Mouse (Mus musculus) left cerebral cortex, postnatal 36 days (tissue): ENCODE measurements around the gene Rpl34. TPM values are rescaled to one million over a fixed set of nuclear protein-coding genes. Genes with fewer than 3 reads are reported as not detected.

Source experiments
- DNase-seq, 2 experiments: peaks; one replicate each; pipeline ENCODE4 v3.0.0; 2021 to 2022; ENCODE audit warnings: low spot score in 2 of 2, mixed read lengths in 1 of 2
- intact Hi-C: fragments of 180-260 bp; cut with DNase I; formaldehyde crosslinking; loops from one replicate; pipeline ENCODE4 v1.15.1; 2025
- total RNA-seq, 2 experiments: library from RNA; stranded (reverse); gene quantifications; 2 replicates each; pipeline ENCODE4 v1.2.3; 2021

The Rpl34 gene
- 100 to 1,000 TPM; 305 to 329 TPM for total RNA-seq

DNA sequence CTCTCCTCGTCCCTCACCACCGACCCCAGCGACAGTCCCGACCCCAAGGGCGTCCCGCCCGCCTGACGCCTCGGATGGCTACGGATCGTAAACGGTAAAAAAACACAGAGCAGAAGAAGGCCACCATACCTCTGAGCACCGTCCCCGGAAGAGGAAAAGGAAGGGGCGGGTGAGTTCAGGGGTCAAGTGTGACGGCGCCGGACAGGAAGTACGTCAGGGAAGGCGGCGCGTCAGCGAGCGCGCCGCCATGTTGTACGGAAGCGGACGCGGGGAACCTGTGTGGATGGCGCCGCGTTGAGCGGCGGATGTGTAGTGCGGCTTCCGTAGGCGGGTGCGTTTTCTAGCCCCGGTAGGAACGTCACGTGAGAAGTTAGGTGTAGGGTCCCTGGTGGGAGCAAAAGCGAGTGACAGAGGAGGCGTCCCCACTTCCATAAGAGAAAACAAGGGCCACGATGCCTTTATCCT, at the start of gene Rpl34:
Gene Rpl34 (minus strand): TSS at position 210 of the 465 bp plus-strand sequence.
- intact Hi-C loops = no loop called here
- DNase-seq = peak; percentile 94

DNA sequence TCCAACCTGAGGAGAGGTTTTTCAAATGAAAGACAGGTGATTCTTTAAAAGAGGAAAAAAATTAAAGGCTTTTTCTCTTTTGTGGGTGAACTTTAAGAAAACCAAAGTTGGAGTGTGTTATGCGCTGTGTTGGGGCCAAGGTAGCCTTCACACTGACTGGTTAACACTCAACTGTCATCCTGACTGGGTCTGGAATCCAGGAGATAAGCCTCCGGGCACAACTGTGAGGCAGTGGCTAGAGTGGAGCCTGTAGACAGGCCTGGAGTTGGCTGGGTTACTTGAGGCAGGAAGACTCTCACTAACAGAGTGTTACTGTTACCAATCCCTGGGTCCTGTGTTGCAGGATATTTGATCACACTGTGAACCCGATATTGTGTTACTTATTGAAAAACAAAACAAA, 38.0 kb upstream of the Rpl34 start:
- intact Hi-C loops = loop anchor here (10.0 kb wide), 1 partner anchor 467 kb away; no protein-coding TSS in a partner anchor
- no peak for DNase-seq

DNA sequence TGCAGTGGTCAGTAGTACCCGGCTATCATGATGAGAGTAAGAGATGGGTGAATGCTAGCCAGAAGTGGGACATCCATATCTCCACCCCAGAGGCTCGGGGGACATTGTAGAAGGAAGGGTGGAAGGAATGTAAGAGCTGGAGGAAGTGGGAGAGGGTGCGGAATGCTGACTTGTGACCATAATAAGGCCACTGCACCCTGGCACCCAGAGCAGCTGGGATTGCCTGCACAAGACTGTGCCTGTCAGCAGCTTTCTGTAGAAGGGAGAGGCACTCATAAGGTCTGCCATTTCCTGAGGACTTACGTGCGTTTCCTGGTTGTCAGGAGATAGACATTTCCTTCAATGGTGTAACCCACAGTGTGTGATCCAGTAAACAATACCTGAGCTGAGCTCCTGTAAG, 33.9 kb upstream of the Rpl34 start:
- intact Hi-C loops = loop anchor here (10.0 kb wide), 1 partner anchor 471 kb away; no protein-coding TSS in a partner anchor
- DNase-seq = no peak

DNA sequence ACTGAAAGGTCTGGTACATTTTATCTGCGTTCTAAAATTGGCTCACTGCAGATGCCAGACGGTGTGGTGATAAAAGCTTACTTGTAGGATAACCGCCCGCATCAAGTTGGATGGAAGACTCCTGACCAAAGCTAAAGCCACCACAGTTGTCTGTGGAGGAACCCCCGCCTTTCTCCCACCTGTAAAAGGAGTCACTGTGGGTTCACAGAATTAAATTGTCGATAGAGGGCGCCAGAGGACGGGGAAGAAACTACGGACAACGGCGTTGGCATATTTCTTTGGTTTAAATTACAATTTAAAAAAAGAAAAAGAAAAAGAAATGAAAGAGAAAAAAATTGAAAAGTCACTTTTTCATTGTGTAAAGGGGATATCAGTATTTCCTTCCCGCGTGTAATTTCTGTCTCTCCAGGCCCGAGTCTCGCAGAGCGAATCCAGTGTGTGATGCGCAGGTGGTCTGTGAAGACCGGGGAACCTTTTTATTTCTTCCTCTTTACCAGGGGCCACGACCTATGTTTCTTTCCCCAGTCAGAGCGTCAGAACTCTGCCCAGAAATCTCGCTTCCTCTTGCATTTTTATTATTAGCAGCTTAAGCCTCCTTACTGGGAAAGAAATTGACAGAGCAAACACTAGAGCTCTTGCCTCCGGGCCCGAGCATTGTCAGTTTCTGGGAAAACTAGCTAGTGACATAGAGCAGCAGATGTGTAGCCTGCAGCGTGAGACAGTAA, 30.7 kb upstream of the Rpl34 start:
- intact Hi-C loops = loop anchor here (10.0 kb wide), 1 partner anchor 474 kb away; no protein-coding TSS in a partner anchor
- peak; percentile 22 to 46 for DNase-seq

DNA sequence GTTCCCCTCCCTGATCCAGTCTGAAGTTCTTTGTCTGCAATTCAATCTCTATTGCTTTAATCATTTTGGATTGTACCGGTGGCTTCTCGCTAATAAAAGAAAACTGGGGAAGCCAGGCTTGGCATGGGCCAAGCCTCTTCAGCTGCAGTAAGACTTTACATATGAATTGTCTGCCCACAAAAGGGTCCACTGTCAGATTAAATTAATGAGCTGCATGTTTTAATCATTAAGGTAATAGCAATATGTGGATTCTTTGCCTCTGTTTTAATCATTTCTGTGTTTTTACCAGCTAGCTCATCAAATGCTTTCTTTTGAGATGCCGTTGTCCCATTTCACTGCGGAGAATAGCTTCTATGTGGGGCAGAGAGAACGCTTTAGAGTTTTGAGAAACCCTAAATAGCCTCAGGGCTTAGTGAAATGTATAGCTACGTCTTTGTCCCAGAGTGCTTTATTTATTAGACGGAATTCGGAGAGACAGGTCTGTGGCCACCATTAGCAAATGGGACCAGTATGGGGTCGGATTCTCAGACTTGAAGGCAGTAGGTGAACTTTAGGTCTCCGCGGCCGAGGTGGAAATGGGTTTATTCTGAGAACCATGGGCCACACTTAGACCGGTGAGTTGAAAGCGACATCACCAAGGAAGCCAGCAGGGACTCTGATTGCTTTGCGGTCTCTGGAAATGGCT, 28.1 kb upstream of the Rpl34 start:
- DNase-seq = no peak

DNA sequence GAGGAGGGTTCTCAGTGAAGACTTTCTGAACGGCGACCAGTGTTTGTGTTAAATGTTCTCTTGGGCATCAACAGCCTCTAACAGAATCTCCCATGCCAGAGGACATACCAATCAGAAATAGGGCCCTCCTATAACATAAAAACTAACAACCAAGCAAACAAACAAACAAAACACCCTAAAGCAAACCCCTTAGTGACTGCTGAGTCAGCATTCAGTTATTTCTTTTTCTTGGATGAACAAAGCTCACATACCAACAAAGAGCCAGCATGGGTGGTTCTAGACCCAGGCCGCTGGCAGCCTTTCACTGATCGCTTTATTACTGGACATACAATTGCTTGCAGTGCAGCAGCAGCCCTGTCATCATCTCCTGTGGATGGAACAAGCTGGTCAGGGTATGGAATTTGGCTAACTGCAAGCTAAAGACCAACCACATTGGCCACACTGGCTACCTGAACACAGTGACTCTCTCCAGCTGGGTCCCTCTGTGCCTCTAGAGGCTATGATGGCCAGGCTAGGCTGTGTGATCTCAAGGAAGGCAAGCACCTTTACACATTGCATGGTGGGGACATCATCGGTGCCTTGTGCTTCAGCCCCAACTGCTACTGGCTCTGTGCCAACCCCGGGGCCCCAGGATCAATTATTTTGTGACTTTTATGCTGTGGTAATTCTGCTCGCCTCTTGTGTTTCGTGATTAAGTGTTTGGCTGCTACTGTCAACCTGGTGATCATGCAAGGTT, 27.1 kb upstream of the Rpl34 start:
- intact Hi-C loops = no loop called here
- no peak for DNase-seq

More for the DNA sequence above, 28.1 kb upstream of the Rpl34 start:
- intact Hi-C loops = no loop called here

DNA sequence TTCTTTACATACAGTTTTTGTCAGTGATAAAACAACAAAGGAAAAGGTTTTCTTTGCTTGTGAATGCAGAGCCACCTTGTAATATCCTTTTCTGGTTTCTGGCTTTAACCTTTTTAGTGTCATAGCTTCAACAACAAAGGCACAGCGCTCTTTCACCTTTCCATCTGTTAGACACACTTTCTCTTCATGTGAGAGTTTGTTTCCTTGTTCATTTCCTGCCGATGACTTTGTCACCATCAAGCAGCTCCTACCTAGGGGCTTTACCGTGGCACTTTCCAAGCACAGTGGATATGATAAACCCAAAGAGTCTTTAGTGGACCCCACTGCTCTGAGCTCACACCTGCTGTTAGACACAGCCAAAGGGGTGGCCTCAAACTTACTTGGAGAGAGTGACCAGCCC, 19.0 kb upstream of the Rpl34 start:
- no peak for DNase-seq
- intact Hi-C loops = no loop called here

DNA sequence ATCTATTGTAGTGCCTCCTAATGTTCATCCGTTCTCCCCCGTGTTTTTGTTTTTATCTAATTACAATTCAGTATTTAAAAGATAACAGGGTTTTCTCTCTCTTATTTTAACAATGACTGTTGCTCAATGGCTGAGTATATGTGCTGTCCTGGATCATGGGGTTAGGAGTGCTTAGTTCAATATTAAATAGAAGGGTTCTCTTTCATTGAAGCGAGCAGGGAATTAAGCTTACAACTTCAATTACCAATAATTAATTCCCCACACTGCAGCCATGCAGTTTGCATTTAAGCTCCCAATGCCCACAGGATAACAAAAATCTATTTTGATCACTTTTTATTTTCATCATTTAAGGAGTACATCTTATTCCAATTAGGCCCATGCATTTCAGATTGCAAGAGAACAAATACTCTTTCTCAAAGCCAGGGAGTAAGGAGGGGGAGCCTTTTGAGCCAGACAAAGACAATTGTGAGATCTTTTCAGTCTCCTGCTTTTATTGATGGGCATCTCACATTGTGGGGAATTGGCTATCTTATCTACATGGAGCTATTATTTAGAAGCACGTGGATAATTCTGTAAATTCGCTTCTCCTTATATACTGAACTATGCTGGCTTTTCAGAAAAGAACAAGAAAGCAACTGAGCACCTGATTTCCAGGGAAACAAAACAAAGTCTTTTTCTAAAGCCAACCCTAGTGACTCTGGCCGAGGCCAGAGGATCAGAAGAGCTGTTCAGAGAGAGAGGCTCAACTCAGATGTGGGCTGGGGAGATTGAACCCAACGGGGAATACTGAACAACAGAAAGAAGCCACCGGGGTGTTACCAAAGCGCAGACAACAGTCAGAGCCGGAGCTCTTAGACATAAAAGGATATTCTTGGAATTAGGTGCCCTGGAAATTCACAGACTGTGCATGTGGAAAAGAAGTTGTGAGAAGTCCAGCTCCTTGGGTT, 16.7 kb upstream of the Rpl34 start:
- intact Hi-C loops = no loop called here
- no peak for DNase-seq

DNA sequence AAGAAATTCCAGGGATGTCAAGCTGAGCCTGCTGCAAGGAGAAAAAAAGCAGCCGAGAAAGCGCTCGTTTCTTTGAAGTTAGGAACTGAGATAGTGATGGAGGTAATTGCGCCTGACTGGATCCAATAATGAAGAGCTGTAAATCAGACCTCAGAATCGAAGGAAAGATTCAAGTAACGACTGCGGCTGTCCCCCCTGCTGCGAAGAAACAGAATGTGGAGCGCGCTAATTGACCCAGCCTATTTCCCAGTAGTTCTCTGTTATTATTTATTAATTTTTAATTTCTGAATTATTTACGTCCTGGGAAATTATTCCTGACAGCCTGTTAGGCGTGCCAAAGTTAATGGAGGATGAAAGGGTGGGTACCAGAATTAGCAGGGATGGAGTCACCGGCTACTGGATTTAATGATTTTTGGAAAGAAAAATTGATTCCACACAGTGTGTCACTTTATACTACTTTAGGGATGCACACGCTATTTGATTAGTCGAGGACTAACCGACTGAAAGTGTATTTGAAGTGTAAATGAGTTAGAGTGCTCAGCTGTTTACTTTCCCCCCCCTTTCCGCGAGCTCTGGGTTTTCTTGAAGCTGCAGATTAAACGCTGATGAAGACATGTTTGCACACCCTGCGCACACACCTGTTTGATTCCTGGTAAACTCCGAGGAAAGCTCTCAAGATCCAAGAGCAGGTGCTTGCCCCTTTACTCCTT, 7.6 kb upstream of the Rpl34 start:
- intact Hi-C loops = no loop called here
- DNase-seq = no peak

DNA sequence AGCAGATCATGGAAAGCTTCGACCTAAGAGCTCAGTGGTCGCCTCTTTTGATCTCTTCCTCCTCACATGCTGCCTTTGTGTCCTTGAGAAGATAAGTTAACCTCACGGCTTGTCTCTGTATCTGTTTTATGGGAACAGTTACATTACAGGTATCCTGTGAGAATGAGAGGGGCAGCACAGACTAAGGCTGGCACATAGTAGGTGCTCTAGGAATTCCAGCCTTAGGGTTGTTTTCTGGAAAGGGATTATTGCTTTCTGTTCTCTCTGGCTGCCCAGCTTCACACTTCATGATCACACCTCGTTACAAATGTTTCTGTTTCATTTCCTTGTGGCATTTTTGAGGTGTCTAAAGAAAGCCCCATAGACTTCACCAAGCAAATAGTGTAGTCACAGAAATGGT, 6.6 kb upstream of the Rpl34 start:
- no peak for DNase-seq
- intact Hi-C loops = no loop called here

DNA sequence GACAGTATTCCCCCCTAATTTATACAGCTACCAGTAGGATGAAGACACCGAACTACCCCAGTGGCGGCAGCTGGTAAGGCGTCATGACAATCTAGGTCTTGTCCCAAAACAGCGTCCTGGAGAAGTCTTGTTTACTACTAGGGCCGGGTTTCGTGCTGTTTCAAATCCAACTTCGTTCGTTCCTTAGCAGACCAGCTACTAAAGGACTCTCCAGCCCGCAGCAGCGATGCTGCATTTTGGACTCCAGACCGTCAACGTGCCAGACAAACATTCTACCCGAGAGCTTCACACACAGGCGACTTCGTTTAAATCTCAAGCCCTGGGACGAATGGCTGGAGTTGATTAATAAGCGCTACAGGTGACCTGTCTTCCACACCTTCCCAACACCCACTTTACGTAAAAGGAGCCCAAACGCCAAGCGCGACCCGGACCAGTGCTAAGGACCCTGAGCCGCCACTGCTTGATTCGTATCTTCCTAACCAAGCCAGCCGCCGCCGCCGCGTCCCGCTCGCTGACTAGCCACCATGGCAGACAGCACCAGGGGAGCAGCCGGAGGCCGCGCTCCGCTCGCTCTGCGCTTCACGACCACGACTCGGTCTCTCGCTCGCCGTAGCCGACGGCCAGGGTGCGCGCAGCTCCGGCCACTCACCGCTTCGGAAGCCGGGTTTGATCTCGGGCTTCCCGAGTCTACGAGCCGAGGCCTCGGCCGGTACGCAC, 568 bp downstream of the Rpl34 start:
- DNase-seq = no peak
- intact Hi-C loops = no loop called here

DNA sequence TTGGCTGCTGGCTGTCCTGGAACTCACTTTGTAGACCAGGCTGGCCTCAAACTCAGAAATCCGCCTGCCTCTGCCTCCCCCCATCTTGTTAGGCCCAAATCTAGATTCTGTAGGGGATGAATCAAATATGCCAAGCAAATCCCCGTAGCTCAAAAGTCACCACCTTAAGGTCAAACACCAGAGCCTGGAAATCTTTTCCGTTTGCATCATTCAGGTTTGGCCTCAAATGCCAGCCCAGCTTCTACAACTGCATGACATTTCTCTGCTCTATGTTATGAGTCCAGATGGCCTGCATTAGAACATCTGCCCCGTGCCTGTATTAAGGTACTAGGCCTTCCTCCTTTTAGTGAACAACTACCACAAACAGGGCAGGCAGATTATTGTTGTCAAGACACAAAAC, 2.5 kb downstream of the Rpl34 start:
- intact Hi-C loops = no loop called here
- no peak for DNase-seq

DNA sequence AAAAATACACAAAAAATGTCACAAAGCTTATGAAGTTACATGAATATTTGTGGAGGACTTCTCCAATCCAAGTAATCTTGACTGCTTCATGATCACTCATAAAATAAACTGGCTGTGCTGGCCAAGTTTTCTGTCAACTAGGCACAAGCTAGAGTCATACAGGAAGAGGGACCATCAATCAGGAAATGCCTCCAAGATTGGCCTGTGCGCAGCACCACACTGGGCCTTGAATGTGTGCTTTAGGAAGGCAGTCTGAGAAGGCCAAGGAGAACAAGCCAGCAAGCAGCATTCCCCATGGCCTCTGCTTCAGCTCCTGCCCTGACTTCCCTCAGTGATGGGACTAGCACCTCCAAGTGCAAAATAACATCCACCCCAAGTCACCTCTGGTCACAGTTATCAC, 3.2 kb downstream of the Rpl34 start:
- no peak for DNase-seq
- intact Hi-C loops = no loop called here

DNA sequence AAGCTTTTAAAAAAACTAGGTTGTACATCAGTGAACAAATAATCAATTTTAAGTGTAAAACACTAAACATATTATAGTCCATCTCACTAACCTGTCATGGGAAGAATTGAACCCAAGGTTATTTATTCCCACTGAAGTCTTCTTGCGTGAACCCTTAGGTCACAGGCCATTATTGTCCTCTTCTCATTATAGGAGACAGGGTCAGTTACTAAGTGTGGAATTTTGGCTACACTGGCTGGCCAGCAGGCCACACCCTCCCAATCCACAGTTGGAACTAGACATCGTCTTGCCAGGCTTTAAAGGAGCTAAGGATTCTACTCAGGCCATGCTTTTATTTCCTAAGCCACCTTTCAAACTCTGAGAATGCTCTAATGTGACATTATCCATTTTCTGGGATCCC, 4.5 kb downstream of the Rpl34 start:
- intact Hi-C loops = no loop called here

DNA sequence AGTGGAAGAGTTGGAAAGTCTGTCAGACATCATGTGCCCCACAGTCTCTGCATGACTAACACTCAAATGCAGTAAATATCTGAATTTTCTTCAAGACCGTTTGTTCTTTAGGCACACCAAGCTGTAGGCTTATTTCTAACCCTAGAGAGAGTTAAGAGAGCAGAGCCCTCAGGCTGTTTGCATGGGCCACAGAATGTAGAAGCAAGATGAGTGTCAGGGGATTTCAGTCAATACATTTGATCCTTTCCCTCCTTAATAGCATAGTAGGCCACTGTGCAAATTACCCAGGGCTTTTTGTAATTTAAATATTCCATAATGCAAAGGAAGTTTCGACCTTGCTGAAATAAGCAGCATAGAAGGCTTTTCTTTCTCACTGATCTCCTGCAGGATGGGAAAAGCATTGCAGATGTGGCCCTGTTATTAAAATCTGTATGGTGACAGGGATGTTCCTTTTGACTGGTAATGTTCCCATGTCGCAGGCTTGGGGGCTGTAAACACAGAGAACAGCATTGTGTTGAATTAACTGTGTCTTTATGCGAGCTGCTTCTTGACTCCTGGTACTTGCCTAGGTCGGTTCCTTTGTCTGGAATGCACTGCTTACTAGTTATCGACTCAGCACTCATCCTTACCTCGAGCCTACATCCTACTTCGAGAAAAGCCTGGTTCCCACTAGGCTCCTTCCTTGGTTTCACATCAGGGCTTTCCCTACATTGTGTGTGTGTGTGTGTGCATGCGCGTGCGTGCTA, 7.3 kb downstream of the Rpl34 start:
- DNase-seq = no peak
- intact Hi-C loops = no loop called here

More for the DNA sequence above, 4.5 kb downstream of the Rpl34 start:
- DNase-seq = no peak

DNA sequence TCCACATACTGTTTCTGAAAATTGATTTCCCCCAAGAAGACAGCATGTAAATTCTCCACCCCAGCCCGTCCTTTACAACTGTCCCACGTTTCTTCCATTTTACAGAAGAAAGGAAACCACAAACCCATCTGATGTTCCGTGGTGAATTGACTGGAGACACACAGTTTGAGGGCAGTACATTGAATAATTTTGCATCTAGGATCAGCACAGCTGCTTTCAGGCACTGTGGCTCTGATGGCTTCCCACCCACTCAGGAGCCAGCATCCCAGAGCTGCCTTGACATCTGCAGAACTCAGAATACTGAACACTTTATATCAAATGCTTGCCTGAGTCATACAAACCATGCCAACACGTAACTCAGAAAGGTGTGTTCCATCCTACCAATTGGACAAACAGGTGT, 10.0 kb downstream of the Rpl34 start:
- intact Hi-C loops = no loop called here
- no peak for DNase-seq

DNA sequence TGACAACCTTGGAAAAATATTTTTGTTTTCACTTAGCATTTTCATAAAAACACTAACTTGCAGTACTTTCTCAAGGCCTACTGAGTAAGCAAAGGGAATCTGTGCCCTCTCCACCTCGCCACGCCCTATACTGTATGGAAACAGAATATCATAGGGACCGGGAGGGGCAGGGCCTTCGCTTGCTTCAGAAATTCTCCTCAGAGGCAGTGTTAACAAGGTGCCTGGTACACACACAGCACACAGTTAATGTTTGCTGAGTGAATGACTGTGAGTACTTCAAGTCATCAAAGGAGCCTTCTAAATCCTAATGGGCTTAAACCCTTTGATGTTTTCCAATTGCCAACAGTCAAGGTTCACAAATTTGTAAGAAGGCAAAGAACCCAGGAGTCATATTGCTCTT, 11.3 kb downstream of the Rpl34 start:
- intact Hi-C loops = no loop called here
- DNase-seq = no peak
